Mouse (Mus musculus) liver, embryonic 16.5 days (tissue): ENCODE data around the gene Gstt2. TPM values are rescaled to one million over a fixed set of nuclear protein-coding genes. Genes with fewer than 3 reads are reported as not detected.

Experiments used
- ATAC-seq: fragments of 200-750 bp; cut with Nextera tagmentation; 2 replicates; pipeline ENCODE4 v1.8.0; 2017; ENCODE audit warnings: low read depth, mild to moderate bottlenecking, moderate number of reproducible peaks, moderate library complexity
- H3K27ac ChIP-seq: fragments of 300-500 bp; sonication (generic); 2 replicates; pipeline ENCODE4 v1.5.1; 2014; ENCODE audit warnings: mild to moderate bottlenecking, low read length
- H3K27me3 ChIP-seq: fragments of 300-500 bp; sonication (generic); 2 replicates; pipeline ENCODE4 v1.6.1; 2014; ENCODE audit warnings: low read depth, low read length, mixed read lengths; ENCODE audit not compliant: control insufficient read depth, insufficient read depth
- H3K36me3 ChIP-seq: fragments of 300-500 bp; sonication (generic); 2 replicates; pipeline ENCODE4 v1.6.1; 2014; ENCODE audit warnings: mild to moderate bottlenecking; ENCODE audit not compliant: control insufficient read depth, insufficient read depth
- H3K4me1 ChIP-seq: fragments of 300-500 bp; sonication (generic); 2 replicates; pipeline ENCODE4 v1.6.1; 2014; ENCODE audit warnings: low read depth, low read length, mixed read lengths; ENCODE audit not compliant: control insufficient read depth
- H3K4me2 ChIP-seq: fragments of 300-500 bp; sonication (generic); 2 replicates; pipeline ENCODE4 v1.6.1; 2014; ENCODE audit warnings: low read depth, low read length, mixed read lengths
- H3K4me3 ChIP-seq: fragments of 300-500 bp; sonication (generic); 2 replicates; pipeline ENCODE4 v1.5.1; 2014; ENCODE audit warnings: low read depth, mild to moderate bottlenecking, low read length
- H3K9ac ChIP-seq: fragments of 300-500 bp; sonication (generic); 2 replicates; pipeline ENCODE4 v1.6.1; 2014; ENCODE audit warnings: low read depth, low read length
- H3K9me3 ChIP-seq: fragments of 300-500 bp; sonication (generic); replicated peaks from 2 replicates; pipeline ENCODE4 v1.6.1; 2016; ENCODE audit warnings: low read length; ENCODE audit not compliant: control insufficient read depth
- WGBS: fragments of 180-500 bp; shearing (Covaris S2); extraction: QIAGEN DNeasy Blood & Tissue Kit; methylation state at CpG from one replicate; pipeline ENCODE4 v1.1.7; 2014; ENCODE audit not compliant: insufficient replicate concordance; 5-methylcytosine and 5-hydroxymethylcytosine counted together
- polyA plus RNA-seq: library from polyadenylated mRNA; unstranded; fragments of >200 nt; fragmentation: Nextera tagmentation; extraction: Ambion mirVana; gene quantifications from 2 replicates; pipeline ENCODE4 v1.2.1, GENCODE M21; 2015

The Gstt2 gene
- polyA plus RNA-seq = 54.3 and 56.7 TPM in 2 replicates

DNA sequence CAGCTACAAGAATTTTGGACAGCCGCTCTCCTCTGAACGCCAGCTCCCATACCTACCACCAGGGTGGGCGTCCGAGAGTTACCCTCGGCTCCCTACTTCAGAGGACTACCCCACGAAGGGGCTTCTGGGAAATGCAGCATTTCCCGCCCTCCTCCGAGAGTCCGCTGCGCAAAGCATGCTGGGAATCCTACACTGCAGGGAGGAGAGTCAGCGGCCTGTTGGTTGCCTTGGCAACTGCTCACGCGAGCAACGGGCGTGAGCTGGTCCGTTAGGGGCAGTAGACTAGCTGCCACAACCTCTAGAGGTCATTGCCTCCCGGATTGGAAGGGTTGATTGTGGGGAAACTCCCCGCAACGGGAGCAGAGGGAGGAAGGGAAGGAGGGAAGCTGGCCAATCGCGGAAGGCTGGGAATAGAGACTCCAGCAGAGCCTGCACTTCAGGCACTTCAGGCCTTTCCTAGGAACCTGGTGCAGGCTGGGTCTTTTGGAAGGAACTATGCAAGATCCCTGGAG, at the start of gene Gstt2:
Gene Gstt2, minus strand, starts transcription at position 177 of the 512 bp plus-strand sequence.
- H3K4me2 ChIP-seq = peak within 1 kb of the TSS; percentile 93
- H3K9me3 ChIP-seq = no peaks in the 10 kb centered on the region
- H3K27ac ChIP-seq = peak within 1 kb of the TSS; percentile 84
- ATAC-seq = peak; percentile 88
- H3K4me3 ChIP-seq = peak within 1 kb of the TSS; percentile 77
- 0% methylated on average over 21 of the region's 21 CpGs for WGBS
- H3K4me1 ChIP-seq = peaks cover 47% of the 10 kb centered on the region
- peak within 1 kb of the TSS; percentile 85 for H3K9ac ChIP-seq
- H3K36me3 ChIP-seq = no peaks in the 10 kb centered on the region
- peaks cover 14% of the 10 kb centered on the region for H3K27me3 ChIP-seq

- H3K27me3 ChIP-seq = peaks cover 12% of the 10 kb centered on the region
- ATAC-seq = no peak
- H3K27ac ChIP-seq = no peak overlapping the region
- H3K9ac ChIP-seq = no peak overlapping the region
- H3K36me3 ChIP-seq = no peaks in the 10 kb centered on the region
- H3K4me3 ChIP-seq = no peak overlapping the region
- H3K4me2 ChIP-seq = no peak overlapping the region
- WGBS = 72% methylated on average over 8 of the region's 8 CpGs
- H3K4me1 ChIP-seq = no peaks in the 10 kb centered on the region
- no peaks in the 10 kb centered on the region for H3K9me3 ChIP-seq
Observed at GRCm38 (mm10) chr10:75884742-75885141, 47.5 kb upstream of the Gstt2 start.

GRCm38 (mm10) chr10:75883232-75883552, 46.0 kb upstream of the Gstt2 start:
- Histone ChIP-seq H3K9me3 (no peaks in the 10 kb centered on the region), H3K4me2 (peak overlapping the region; percentile 26; the same call in 1 of the 2 replicates), H3K27me3 (peaks cover 12% of the 10 kb centered on the region), H3K4me1 (no peaks in the 10 kb centered on the region), H3K9ac (peak overlapping the region; percentile 1; the same call in 1 of the 2 replicates), H3K4me3 (no peak overlapping the region), H3K27ac (peak overlapping the region; percentile 83), H3K36me3 (no peaks in the 10 kb centered on the region)
- peak; percentile 65 for ATAC-seq
- 1% methylated on average over 10 of the region's 10 CpGs for WGBS

DNA sequence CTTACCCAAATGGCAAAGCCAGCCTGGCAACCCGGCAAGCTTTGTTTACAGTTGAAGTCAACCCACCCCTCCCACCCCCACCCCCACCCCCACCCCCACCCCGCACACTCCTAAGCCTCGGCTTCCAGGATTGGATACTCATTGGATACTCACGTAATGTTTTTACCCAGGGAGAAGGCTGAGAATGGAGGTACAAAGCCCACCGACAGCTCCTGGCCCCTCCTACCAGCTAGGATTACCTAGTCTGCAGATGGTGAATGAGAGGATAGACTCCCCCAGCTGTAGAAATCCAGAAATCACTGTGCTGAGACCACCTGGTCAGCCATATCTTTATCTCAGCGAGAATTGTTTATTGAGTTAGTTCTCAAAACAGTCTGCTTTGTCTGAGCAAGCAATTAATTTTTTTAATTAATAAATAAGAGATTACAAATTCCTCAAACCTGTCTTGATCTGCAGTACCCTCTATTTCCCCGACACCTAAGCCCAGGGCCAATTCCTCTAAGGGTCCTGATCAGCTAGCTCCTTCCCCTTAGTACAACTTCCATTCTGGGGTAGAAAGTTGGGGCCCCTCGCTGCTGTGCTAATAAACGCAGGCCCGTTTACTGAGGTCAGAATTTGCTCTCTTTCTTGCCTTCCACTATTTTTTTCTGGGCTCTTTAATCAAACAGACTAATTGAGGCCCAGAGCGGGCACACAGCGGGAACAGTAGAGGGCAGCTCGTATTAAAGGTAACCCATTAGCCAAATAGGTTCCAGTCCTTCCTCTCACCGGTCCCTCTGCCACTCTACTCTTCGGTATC, 45.4 kb upstream of the Gstt2 start:
- Histone ChIP-seq H3K4me2 (peak overlapping the region; percentile 26; the same call in 1 of the 2 replicates), H3K4me3 (0 out of 2 replicates have a peak overlapping the region, but pooled peaks have one; percentile 11), H3K9me3 (no peaks in the 10 kb centered on the region), H3K4me1 (no peaks in the 10 kb centered on the region), H3K9ac (peak overlapping the region; percentile 1; the same call in 1 of the 2 replicates), H3K27me3 (peaks cover 12% of the 10 kb centered on the region), H3K36me3 (no peaks in the 10 kb centered on the region), H3K27ac (peak overlapping the region; percentile 83)
- peak; percentile 70 for ATAC-seq
- WGBS = 19% methylated on average over 15 of the region's 15 CpGs

- Histone ChIP-seq H3K4me3 (0 out of 2 replicates have a peak overlapping the region, but pooled peaks have one; percentile 11), H3K9ac (no peak overlapping the region), H3K9me3 (no peaks in the 10 kb centered on the region), H3K27ac (peak overlapping the region; percentile 83), H3K4me2 (0 out of 2 replicates have a peak overlapping the region, but pooled peaks have one; percentile 13), H3K4me1 (no peaks in the 10 kb centered on the region), H3K36me3 (no peaks in the 10 kb centered on the region), H3K27me3 (peaks cover 12% of the 10 kb centered on the region)
- ATAC-seq = peak; percentile 80
- WGBS = 26% methylated on average over 20 of the region's 20 CpGs
Observed at GRCm38 (mm10) chr10:75881578-75882432, 44.6 kb upstream of the Gstt2 start.

DNA sequence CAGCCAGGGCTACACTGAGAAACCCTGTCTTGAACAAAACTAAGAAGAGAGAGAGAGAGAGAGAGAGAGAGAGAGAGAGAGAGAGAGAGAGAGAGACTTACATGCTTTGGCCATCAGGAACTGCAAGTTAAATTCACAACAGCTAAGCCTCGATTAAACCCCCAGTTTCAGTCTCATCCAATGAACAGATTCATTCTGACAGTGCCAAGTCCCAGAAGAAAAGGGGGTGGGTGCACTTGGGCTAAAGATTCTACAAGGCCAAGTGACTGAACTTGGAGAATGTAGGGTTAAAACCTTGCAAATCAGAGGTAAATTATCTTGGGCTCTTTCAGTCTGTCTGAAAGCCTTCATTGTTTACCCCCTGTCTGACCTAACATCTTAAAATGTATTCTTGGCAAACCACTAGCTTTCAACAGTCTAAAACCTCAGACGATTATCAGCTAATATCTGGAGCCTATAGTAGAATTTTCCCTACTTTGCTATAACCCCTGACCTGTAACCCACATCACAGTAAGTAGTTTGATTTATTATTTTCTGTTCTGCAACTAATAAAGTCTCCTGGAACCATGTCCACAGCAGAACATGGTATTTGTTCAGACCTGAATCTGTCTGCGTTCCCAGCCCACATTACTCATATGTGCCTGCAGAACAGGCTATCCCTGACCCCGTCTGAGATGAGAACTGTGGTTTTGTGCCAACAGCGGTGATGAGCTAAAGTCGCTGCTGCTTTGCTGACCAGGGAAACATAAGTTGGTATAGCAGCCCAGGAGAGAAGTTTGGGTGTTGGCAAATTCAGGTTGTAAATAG, 43.8 kb upstream of the Gstt2 start:
- H3K9ac ChIP-seq = no peak overlapping the region
- ATAC-seq = no peak
- H3K4me3 ChIP-seq = no peak overlapping the region
- H3K4me2 ChIP-seq = no peak overlapping the region
- H3K4me1 ChIP-seq = no peaks in the 10 kb centered on the region
- no peaks in the 10 kb centered on the region for H3K36me3 ChIP-seq
- no peak overlapping the region for H3K27ac ChIP-seq
- no peaks in the 10 kb centered on the region for H3K9me3 ChIP-seq
- 50% methylated on average over 6 of the region's 6 CpGs for WGBS
- H3K27me3 ChIP-seq = peaks cover 12% of the 10 kb centered on the region

DNA sequence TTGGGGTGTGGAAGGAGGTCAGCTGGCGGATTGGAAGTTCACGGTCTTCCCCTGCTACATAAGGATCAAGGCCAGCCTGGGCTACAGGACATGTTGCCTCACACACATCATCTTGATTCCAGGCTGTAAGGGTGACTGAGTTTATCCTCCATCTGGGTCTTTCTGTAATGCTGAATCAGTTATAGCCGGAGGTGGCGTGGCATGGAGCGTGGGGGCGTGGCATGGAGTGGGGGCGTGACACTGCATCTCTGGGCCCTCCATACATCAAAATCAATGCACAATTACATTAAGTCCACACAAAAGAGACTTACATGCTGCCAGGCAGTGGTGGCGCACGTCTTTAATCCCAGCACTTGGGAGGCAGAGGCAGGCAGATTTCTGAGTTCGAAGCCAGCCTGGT, 43.1 kb upstream of the Gstt2 start:
- H3K9ac ChIP-seq = no peak overlapping the region
- H3K27ac ChIP-seq = no peak overlapping the region
- H3K4me1 ChIP-seq = no peaks in the 10 kb centered on the region
- peaks cover 12% of the 10 kb centered on the region for H3K27me3 ChIP-seq
- H3K4me3 ChIP-seq = no peak overlapping the region
- 80% methylated on average over 10 of the region's 10 CpGs for WGBS
- H3K9me3 ChIP-seq = no peaks in the 10 kb centered on the region
- H3K4me2 ChIP-seq = no peak overlapping the region
- H3K36me3 ChIP-seq = no peaks in the 10 kb centered on the region
- ATAC-seq = no peak

GRCm38 (mm10) chr10:75878836-75879235, 41.6 kb upstream of the Gstt2 start:
- no peak for ATAC-seq
- WGBS = 71% methylated on average over 3 of the region's 3 CpGs

More at GRCm38 (mm10) chr10:75878836-75879235, 41.6 kb upstream of the Gstt2 start:
- H3K9ac ChIP-seq = no peak overlapping the region
- H3K4me3 ChIP-seq = no peak overlapping the region
- peaks cover 12% of the 10 kb centered on the region for H3K27me3 ChIP-seq
- H3K4me2 ChIP-seq = no peak overlapping the region
- H3K36me3 ChIP-seq = no peaks in the 10 kb centered on the region
- H3K4me1 ChIP-seq = no peaks in the 10 kb centered on the region
- no peaks in the 10 kb centered on the region for H3K9me3 ChIP-seq
- H3K27ac ChIP-seq = no peak overlapping the region; the same call in 1 of the 2 replicates
